Mouse (Mus musculus) heart, embryonic 14.5 days (tissue): ENCODE data around the gene Nrxn3. TPM values are rescaled to one million over a fixed set of nuclear protein-coding genes. Genes with fewer than 3 reads are reported as not detected.

Experiments used
- ATAC-seq: fragments of 200-750 bp; cut with Nextera tagmentation; 2 replicates; pipeline ENCODE4 v1.8.0; 2017; ENCODE audit warnings: low read depth, moderate TSS enrichment; ENCODE audit not compliant: insufficient number of reproducible peaks, insufficient read depth, low FRiP score
- H3K27ac ChIP-seq, 2 experiments: fragments of 200-500 bp in 1 of 2; fragments of 300-500 bp in 1 of 2; sonication (generic) in 1 of 2; replicated peaks in 1 of 2; 2 replicates each; pipeline ENCODE4 v1.5.1; 2012 to 2014; ENCODE audit warnings: low read depth in 2 of 2, low read length in 2 of 2, control low read depth in 1 of 2, mild to moderate bottlenecking in 1 of 2, mixed read lengths in 1 of 2; ENCODE audit not compliant: control insufficient read depth in 1 of 2, insufficient read depth in 1 of 2
- H3K27me3 ChIP-seq: fragments of 300-500 bp; sonication (generic); 2 replicates; pipeline ENCODE4 v1.6.1; 2014; ENCODE audit warnings: mild to moderate bottlenecking, low read length, control low read depth; ENCODE audit not compliant: control insufficient read depth, insufficient read depth
- H3K36me3 ChIP-seq: fragments of 300-500 bp; sonication (generic); 2 replicates; pipeline ENCODE4 v1.6.1; 2014; ENCODE audit warnings: mild to moderate bottlenecking, control low read depth, low read length, mixed read lengths; ENCODE audit not compliant: control insufficient read depth, insufficient read depth
- H3K4me1 ChIP-seq, 2 experiments: fragments of 200-500 bp in 1 of 2; fragments of 300-500 bp in 1 of 2; sonication (generic) in 1 of 2; 2 replicates each; pipeline ENCODE4 v1.6.1; 2012 to 2014; ENCODE audit warnings: low read length in 2 of 2, control low read depth in 1 of 2, mixed read lengths in 1 of 2; ENCODE audit not compliant: control insufficient read depth in 2 of 2, insufficient read depth in 2 of 2
- H3K4me2 ChIP-seq: fragments of 300-500 bp; sonication (generic); 2 replicates; pipeline ENCODE4 v1.6.1; 2014; ENCODE audit warnings: mild to moderate bottlenecking, low read length
- H3K4me3 ChIP-seq, 2 experiments: fragments of 200-500 bp in 1 of 2; fragments of 300-500 bp in 1 of 2; sonication (generic) in 1 of 2; 2 replicates each; pipeline ENCODE4 v1.5.1; 2012 to 2014; ENCODE audit warnings: low read length in 2 of 2, mild to moderate bottlenecking in 2 of 2, control low read depth in 1 of 2, low read depth in 1 of 2, moderate library complexity in 1 of 2; ENCODE audit not compliant: control insufficient read depth in 1 of 2, insufficient read depth in 1 of 2
- H3K9ac ChIP-seq: fragments of 300-500 bp; sonication (generic); 2 replicates; pipeline ENCODE4 v1.6.1; 2014; ENCODE audit warnings: mild to moderate bottlenecking, low read length
- H3K9me3 ChIP-seq: fragments of 300-500 bp; sonication (generic); 2 replicates; pipeline ENCODE4 v1.6.1; 2016; ENCODE audit warnings: low read length, control low read depth; ENCODE audit not compliant: control insufficient read depth
- WGBS: fragments of 180-500 bp; shearing (Covaris S2); extraction: QIAGEN DNeasy Blood & Tissue Kit; methylation state at CpG from one replicate; pipeline ENCODE4 v1.1.7; 2014; 5-methylcytosine and 5-hydroxymethylcytosine counted together
- polyA plus RNA-seq: library from polyadenylated mRNA; unstranded; fragments of >200 nt; fragmentation: Nextera tagmentation; extraction: Ambion mirVana; gene quantifications from 2 replicates; pipeline ENCODE4 v1.2.1, GENCODE M21; 2014

Gene Nrxn3
- polyA plus RNA-seq, 1 experiment from 2014 or later, result 1.7 TPM

GRCm38 (mm10) chr12:89702931-89703330 is 980.3 kb downstream of the Nrxn3 start:
- WGBS, result 78% methylated on average over 1 of the region's 1 CpGs
- peaks cover 0 to 5% of the 10 kb centered on the region in 2 experiments; a peak in 1 of 4 replicates for H3K4me1 ChIP-seq
- no peak overlapping the region for H3K4me3 ChIP-seq
- H3K4me2 ChIP-seq, result no peak overlapping the region
- no peaks in the 10 kb centered on the region for H3K36me3 ChIP-seq
- no peaks in the 10 kb centered on the region for H3K9me3 ChIP-seq
- no peak overlapping the region for H3K9ac ChIP-seq
- no peak overlapping the region for H3K27ac ChIP-seq
- no peak for ATAC-seq
- no peaks in the 10 kb centered on the region; the same call in 1 of the 2 replicates for H3K27me3 ChIP-seq

DNA sequence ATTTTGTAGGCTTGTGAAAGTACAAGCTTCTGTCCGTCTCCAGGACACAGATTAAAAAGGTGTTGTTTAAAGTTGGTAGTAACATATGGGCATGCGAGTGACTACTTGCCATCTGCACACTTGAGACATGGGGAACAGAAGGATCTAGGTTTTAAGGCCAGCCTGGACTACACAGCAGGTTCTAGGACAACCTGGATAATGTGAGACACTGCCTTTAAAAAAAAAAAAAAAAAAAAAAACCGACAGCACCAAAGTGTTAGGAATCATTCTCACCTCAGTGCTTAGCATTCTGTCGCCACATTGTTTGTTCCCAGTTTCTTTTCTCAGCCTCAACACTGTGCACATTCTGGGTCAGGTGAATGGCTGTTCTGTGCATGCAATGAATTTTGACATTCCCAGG is 985.2 kb downstream of the Nrxn3 start:
- Histone ChIP-seq H3K27ac (no peak overlapping the region), H3K27me3 (no peaks in the 10 kb centered on the region), H3K9me3 (no peaks in the 10 kb centered on the region), H3K4me1 (no peaks in the 10 kb centered on the region), H3K36me3 (no peaks in the 10 kb centered on the region), H3K9ac (no peak overlapping the region), H3K4me2 (no peak overlapping the region), H3K4me3 (no peak overlapping the region)
- 62% methylated on average over 4 of the region's 4 CpGs for WGBS
- no peak for ATAC-seq

DNA sequence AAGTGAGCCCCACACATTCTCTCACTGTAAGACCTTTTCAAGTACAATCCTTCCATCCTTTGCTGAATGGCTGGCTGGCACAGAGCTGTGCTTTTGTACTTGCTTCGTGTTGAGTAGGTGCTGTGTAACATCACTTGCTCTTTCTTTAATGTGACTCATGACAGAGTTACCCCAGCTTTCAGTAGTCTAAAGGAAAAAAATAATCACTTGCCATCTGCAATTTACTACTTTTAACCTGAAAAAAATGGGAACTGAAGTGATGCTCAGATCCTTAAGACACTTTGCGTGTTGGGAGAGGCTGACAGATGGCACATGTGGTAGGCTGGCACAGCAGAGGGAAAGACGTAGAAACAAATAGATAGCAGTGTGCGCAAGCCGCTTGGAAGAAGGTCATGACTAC is 987.8 kb downstream of the Nrxn3 start:
- ATAC-seq, result no peak
- Histone ChIP-seq H3K36me3 (no peaks in the 10 kb centered on the region), H3K4me3 (no peak overlapping the region), H3K27me3 (no peaks in the 10 kb centered on the region), H3K9ac (no peak overlapping the region), H3K9me3 (no peaks in the 10 kb centered on the region), H3K4me2 (no peak overlapping the region), H3K27ac (no peak overlapping the region), H3K4me1 (no peaks in the 10 kb centered on the region)
- WGBS, result 82% methylated on average over 5 of the region's 5 CpGs

- Histone ChIP-seq H3K9me3 (no peaks in the 10 kb centered on the region), H3K27ac (no peak overlapping the region), H3K4me3 (no peak overlapping the region), H3K4me1 (no peaks in the 10 kb centered on the region), H3K36me3 (no peaks in the 10 kb centered on the region), H3K27me3 (no peaks in the 10 kb centered on the region), H3K4me2 (no peak overlapping the region), H3K9ac (no peak overlapping the region)
- ATAC-seq, result no peak
- WGBS, result 67% methylated on average over 1 of the region's 1 CpGs
These were observed 989.1 kb downstream of the Nrxn3 start for GRCm38 (mm10) chr12:89711791-89712190.

GRCm38 (mm10) chr12:89719194-89720080 is 996.8 kb downstream of the Nrxn3 start:
- H3K9ac ChIP-seq, result no peak overlapping the region
- H3K27ac ChIP-seq, result no peak overlapping the region
- no peaks in the 10 kb centered on the region; the same call in 1 of the 2 replicates for H3K9me3 ChIP-seq
- peaks cover 0 to 3% of the 10 kb centered on the region in 2 experiments; a peak in 1 of 4 replicates for H3K4me1 ChIP-seq
- no peak overlapping the region for H3K4me3 ChIP-seq
- no peak for ATAC-seq
- WGBS, result 32% methylated on average over 8 of the region's 8 CpGs
- H3K4me2 ChIP-seq, result peak overlapping the region; percentile 26; the same call in 1 of the 2 replicates
- H3K27me3 ChIP-seq, result no peaks in the 10 kb centered on the region
- no peaks in the 10 kb centered on the region for H3K36me3 ChIP-seq

DNA sequence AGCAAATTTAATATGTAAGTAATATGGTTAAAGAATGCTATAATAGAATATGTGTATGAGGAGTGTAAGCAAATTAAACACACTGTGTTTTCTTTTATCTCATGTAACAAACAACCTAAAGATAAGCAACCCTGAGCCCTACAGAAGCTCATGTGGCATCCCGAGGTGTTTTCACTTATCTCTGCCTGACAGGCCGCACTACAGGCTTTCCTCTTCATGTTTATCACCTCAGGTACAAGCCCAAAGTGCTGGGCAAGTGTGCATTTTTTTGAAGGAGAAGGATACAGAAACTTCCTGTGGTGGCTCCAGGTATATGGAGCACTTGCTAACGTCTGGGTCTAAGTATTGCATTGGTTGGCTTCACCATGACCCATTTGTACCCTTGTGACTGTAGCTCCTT is 998.3 kb downstream of the Nrxn3 start:
- H3K4me2 ChIP-seq, result no peak overlapping the region
- H3K4me3 ChIP-seq, result no peak overlapping the region
- H3K27me3 ChIP-seq, result no peaks in the 10 kb centered on the region
- no peak overlapping the region for H3K9ac ChIP-seq
- no peaks in the 10 kb centered on the region for H3K36me3 ChIP-seq
- WGBS, result 24% methylated on average over 3 of the region's 3 CpGs
- H3K27ac ChIP-seq, result no peak overlapping the region
- peaks cover 0 to 3% of the 10 kb centered on the region in 2 experiments; a peak in 1 of 4 replicates for H3K4me1 ChIP-seq
- no peak for ATAC-seq
- H3K9me3 ChIP-seq, result no peaks in the 10 kb centered on the region; the same call in 1 of the 2 replicates

DNA sequence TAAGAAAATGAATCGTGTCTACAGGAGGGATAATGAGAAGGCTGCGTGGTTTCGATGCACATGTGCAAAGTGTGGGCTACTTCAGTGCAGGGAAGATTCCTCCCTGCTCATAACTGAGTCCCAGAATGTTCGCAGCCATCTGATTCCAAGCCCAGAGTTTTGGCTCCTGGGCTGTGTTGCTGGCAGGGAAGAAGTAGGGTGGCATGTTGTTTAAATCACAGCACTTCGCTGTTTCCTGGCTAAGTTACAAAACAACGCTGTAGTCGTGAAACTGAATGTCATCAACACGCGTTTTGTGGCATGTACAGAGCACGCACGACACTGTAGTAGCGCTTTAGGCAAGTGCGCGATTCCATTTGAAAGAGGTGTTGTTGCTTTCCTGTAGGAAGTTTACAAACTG is 999.8 kb downstream of the Nrxn3 start:
- no peaks in the 10 kb centered on the region for H3K36me3 ChIP-seq
- H3K9ac ChIP-seq, result no peak overlapping the region
- H3K27me3 ChIP-seq, result no peaks in the 10 kb centered on the region
- no peaks in the 10 kb centered on the region; the same call in 1 of the 2 replicates for H3K9me3 ChIP-seq
- peaks cover 0 to 3% of the 10 kb centered on the region in 2 experiments; a peak in 1 of 4 replicates for H3K4me1 ChIP-seq
- H3K4me2 ChIP-seq, result no peak overlapping the region
- no peak overlapping the region for H3K27ac ChIP-seq
- H3K4me3 ChIP-seq, result no peak overlapping the region
- WGBS, result 84% methylated on average over 14 of the region's 14 CpGs
- ATAC-seq, result no peak
